Mouse (Mus musculus) megakaryocyte, embryonic 14.5 days (primary cell): Measurements from ENCODE around the gene Necap2.

ENCODE experiments used
- FLI1 ChIP-seq: IDR thresholded peaks from 2 replicates; pipeline ENCODE4 v1.6.1; 2012; ENCODE audit warnings: low read length, inconsistent platforms, mixed read lengths
- GATA1 ChIP-seq: IDR thresholded peaks from 3 replicates; pipeline ENCODE4 v1.6.1; 2012; ENCODE audit warnings: mixed read lengths, low read length, inconsistent platforms, borderline replicate concordance

DNA sequence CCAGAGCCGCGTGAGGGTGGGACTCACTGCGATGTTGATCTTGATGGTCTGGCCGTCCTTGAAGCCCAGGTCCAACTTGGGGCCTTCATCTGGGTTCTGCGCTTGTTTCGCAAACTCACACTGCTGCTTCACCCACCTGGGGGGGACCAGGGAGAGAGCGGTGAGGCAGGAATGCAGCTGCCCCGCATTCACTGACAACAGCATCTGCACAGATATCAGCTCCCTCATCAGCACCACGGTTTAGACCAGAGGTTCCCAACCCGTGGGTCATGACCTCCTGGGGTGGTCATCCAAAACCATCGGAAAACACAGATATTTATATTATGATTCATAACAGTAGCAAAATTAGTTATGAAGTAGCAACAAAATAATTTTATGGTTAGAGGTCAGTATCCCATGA, 5.7 kb downstream of the Necap2 start:
- TF ChIP-seq GATA1 (no peak), FLI1 (no peak)
